Mouse (Mus musculus) intestine, embryonic 16.5 days (tissue): ENCODE measurements around the gene Ccdc155. TPM values are rescaled to one million over a fixed set of nuclear protein-coding genes. Genes with fewer than 3 reads are reported as not detected.

ENCODE experiments used
- ATAC-seq: fragments of 200-750 bp; cut with Nextera tagmentation; 2 replicates; pipeline ENCODE4 v1.8.0; 2017; ENCODE audit warnings: moderate TSS enrichment, moderate library complexity
- H3K27ac ChIP-seq: fragments of 300-500 bp; sonication (generic); 2 replicates; pipeline ENCODE4 v1.5.1; 2014; ENCODE audit warnings: mild to moderate bottlenecking, low read length
- H3K27me3 ChIP-seq: fragments of 300-500 bp; sonication (generic); replicated peaks from 2 replicates; pipeline ENCODE4 v1.6.1; 2014; ENCODE audit warnings: low read length, control low read depth, mixed read lengths; ENCODE audit not compliant: control insufficient read depth, insufficient read depth
- H3K36me3 ChIP-seq: fragments of 300-500 bp; sonication (generic); 2 replicates; pipeline ENCODE4 v1.6.1; 2014; ENCODE audit warnings: low read length, control low read depth; ENCODE audit not compliant: control insufficient read depth, insufficient read depth
- H3K4me1 ChIP-seq: fragments of 300-500 bp; sonication (generic); 2 replicates; pipeline ENCODE4 v1.6.1; 2014; ENCODE audit warnings: low read length, control low read depth, mixed read lengths; ENCODE audit not compliant: control insufficient read depth, insufficient read depth
- H3K4me2 ChIP-seq: fragments of 300-500 bp; sonication (generic); 2 replicates; pipeline ENCODE4 v1.6.1; 2014; ENCODE audit warnings: low read depth, low read length, control low read depth
- H3K4me3 ChIP-seq: fragments of 300-500 bp; sonication (generic); 2 replicates; pipeline ENCODE4 v1.5.1; 2014; ENCODE audit warnings: mild to moderate bottlenecking, low read length
- H3K9ac ChIP-seq: fragments of 300-500 bp; sonication (generic); 2 replicates; pipeline ENCODE4 v1.6.1; 2014; ENCODE audit warnings: low read depth, low read length
- H3K9me3 ChIP-seq: fragments of 300-500 bp; sonication (generic); 2 replicates; pipeline ENCODE4 v1.6.1; 2016; ENCODE audit warnings: low read length, control low read depth; ENCODE audit not compliant: control insufficient read depth
- WGBS: fragments of 180-500 bp; shearing (Covaris S2); extraction: QIAGEN DNeasy Blood & Tissue Kit; methylation state at CpG from one replicate; pipeline ENCODE4 v1.1.7; 2014; 5-methylcytosine and 5-hydroxymethylcytosine counted together
- microRNA-seq: library from miRNA; unstranded; fragments of <30 nt; microRNA quantifications from one replicate; pipeline ENCODE4, GENCODE M21; 2016
- polyA plus RNA-seq: library from polyadenylated mRNA; unstranded; fragments of >200 nt; fragmentation: Nextera tagmentation; extraction: Ambion mirVana; gene quantifications from 2 replicates; pipeline ENCODE4 v1.2.1, GENCODE M21; 2015

Gene Ccdc155
- polyA plus RNA-seq, 1 experiment from 2014 or later, result 0.44 TPM

DNA sequence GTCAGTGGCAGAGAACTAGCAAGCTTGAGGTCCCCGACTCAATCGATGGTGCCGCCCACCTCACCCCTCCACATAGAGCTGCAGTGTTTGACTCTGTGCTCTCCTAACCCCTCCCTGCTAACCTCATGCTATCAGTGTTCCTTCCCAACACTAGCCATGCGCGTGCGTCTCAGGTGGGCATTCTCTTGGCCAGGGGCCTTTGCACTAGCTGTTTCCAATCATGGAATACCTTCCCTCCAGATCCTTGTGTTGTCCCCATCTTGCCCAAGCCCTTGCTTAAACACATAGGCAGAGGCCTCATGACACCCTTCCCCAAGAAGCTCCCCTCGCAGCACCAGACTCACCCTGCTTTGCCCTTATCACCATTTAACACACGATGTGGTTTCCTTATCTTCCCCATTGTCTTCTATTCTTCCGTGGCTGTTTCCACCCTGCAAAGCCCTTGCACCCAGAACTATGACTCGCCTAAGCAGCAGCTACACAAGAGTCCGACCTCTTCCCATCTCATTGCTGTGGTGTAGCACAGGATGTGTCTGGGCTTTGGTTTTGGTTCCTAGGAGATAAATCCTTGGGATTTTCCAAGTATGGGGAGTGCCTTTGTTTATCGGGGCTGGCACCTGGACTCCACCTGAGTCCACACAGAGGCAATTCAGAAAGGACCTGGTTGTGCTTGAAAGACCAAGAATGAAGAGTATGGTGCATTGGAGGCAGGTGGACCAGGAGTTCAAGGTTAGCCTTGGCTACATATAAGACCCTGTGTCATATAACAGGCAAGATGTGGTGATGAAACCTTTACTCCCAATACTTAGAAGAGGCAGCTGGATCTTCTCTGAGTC, 67.3 kb downstream of the Ccdc155 start:
- Histone ChIP-seq H3K36me3 (no peaks in the 10 kb centered on the region; the same call in 1 of the 2 replicates), H3K4me3 (no peak overlapping the region), H3K27me3 (no peaks in the 10 kb centered on the region), H3K27ac (no peak overlapping the region), H3K9ac (no peak overlapping the region), H3K4me2 (no peak overlapping the region), H3K9me3 (peaks cover 3% of the 10 kb centered on the region; the same call in 1 of the 2 replicates), H3K4me1 (peaks cover 3% of the 10 kb centered on the region; the same call in 1 of the 2 replicates)
- 72% methylated on average over 12 of the region's 12 CpGs for WGBS
- no peak for ATAC-seq

GRCm38 (mm10) chr7:45135993-45136567, 68.6 kb downstream of the Ccdc155 start, which contains the start of the genes Gm45713 and Flt3l:
Gm45713 (minus strand) TSS chr7:45136231.
Flt3l (minus strand) TSS chr7:45136432.
- Histone ChIP-seq H3K4me1 (peaks cover 3% of the 10 kb centered on the region; the same call in 1 of the 2 replicates), H3K9me3 (peaks cover 3% of the 10 kb centered on the region; the same call in 1 of the 2 replicates), H3K27ac (no peak within 1 kb of the TSS), H3K4me3 (peak within 1 kb of the TSS; percentile 74), H3K36me3 (no peaks in the 10 kb centered on the region), H3K9ac (peak within 1 kb of the TSS; percentile 81), H3K4me2 (peak within 1 kb of the TSS; percentile 79), H3K27me3 (no peaks in the 10 kb centered on the region)
- ATAC-seq, result peak; percentile 88
- WGBS, result 2% methylated on average over 29 of the region's 29 CpGs

DNA sequence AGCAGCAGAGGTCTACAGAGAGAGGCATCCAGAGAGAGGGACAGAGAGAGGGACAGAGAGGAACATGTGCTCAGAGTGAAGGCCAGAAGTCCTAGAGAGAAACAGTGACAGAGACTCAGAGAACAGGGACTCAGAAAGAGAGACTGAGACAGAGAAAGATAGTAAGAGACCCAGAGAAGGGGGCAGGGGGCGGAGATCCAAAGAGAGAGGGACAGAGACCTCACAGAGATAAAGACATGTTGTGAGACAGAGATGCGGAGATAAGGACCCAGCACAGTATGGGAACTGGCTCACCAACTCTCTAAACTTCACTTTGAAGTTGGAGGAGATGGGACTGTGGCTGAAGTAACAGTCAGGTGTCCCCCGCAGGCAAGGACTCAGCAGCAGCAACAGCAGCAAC, 69.3 kb downstream of the Ccdc155 start:
- Histone ChIP-seq H3K4me2 (peak overlapping the region; percentile 79; the same call in 1 of the 2 replicates), H3K27me3 (no peaks in the 10 kb centered on the region), H3K36me3 (no peaks in the 10 kb centered on the region), H3K27ac (no peak overlapping the region), H3K4me3 (peak overlapping the region; percentile 74), H3K9ac (no peak overlapping the region), H3K4me1 (peaks cover 3% of the 10 kb centered on the region; the same call in 1 of the 2 replicates), H3K9me3 (peaks cover 3% of the 10 kb centered on the region; the same call in 1 of the 2 replicates)
- ATAC-seq, result no peak
- WGBS, result 87% methylated on average over 3 of the region's 3 CpGs

- H3K9ac ChIP-seq, result no peak overlapping the region
- H3K36me3 ChIP-seq, result no peaks in the 10 kb centered on the region
- peaks cover 3% of the 10 kb centered on the region; the same call in 1 of the 2 replicates for H3K9me3 ChIP-seq
- ATAC-seq, result 0 out of 2 replicates have a peak, but pooled peaks have one; percentile 21
- 14% methylated on average over 12 of the region's 12 CpGs for WGBS
- no peak overlapping the region for H3K4me2 ChIP-seq
- no peak overlapping the region for H3K27ac ChIP-seq
- H3K4me3 ChIP-seq, result no peak overlapping the region
- no peaks in the 10 kb centered on the region for H3K27me3 ChIP-seq
- peaks cover 6% of the 10 kb centered on the region; the same call in 1 of the 2 replicates for H3K4me1 ChIP-seq
Observed at GRCm38 (mm10) chr7:45134544-45135026, 70.1 kb downstream of the Ccdc155 start.

Small RNAs within 50 kb of the gene (microRNA-seq; reads per million reads assigned to microRNA genes)
- gene Mir7055, result not detected

Other genes starting within 250 kb of the Ccdc155 start
- gene Cpt1c, start 230.0 kb downstream of the Ccdc155 start, polyA plus RNA-seq, result 14.0 and 14.2 TPM in 2 replicates
- 363 and 439 TPM in 2 replicates for gene Prmt1, start 218.3 kb downstream of the Ccdc155 start, polyA plus RNA-seq
- gene Irf3, start 207.2 kb downstream of the Ccdc155 start, polyA plus RNA-seq, result 96.1 and 115 TPM in 2 replicates
- 33.0 and 36.9 TPM in 2 replicates for gene Bcl2l12, start 206.2 kb downstream of the Ccdc155 start, polyA plus RNA-seq
- 20.1 and 23.2 TPM in 2 replicates for gene Scaf1, start 188.5 kb downstream of the Ccdc155 start, polyA plus RNA-seq
- gene Rras, start 186.9 kb downstream of the Ccdc155 start, polyA plus RNA-seq, result 61.4 and 62.6 TPM in 2 replicates
- 6.3 and 6.4 TPM in 2 replicates for gene Prr12, start 152.0 kb downstream of the Ccdc155 start, polyA plus RNA-seq
- gene Nosip, start 142.5 kb downstream of the Ccdc155 start, polyA plus RNA-seq, result 54.0 and 56.0 TPM in 2 replicates
- 38.3 and 40.4 TPM in 2 replicates for gene Prrg2, start 142.2 kb downstream of the Ccdc155 start, polyA plus RNA-seq
- 237 and 260 TPM in 2 replicates for gene Rcn3, start 112.7 kb downstream of the Ccdc155 start, polyA plus RNA-seq
- 334 and 458 TPM in 2 replicates for gene Fcgrt, start 101.0 kb downstream of the Ccdc155 start, polyA plus RNA-seq
- 1,613 and 1,701 TPM in 2 replicates for gene Rps11, start 80.5 kb downstream of the Ccdc155 start, polyA plus RNA-seq
- 1,233 and 1,311 TPM in 2 replicates for gene Rpl13a, start 76.1 kb downstream of the Ccdc155 start, polyA plus RNA-seq
- 0.20 TPM in 1 of 2 replicates, not detected in the other for gene Gm45713, start 68.7 kb downstream of the Ccdc155 start, polyA plus RNA-seq
- 2.2 and 2.5 TPM in 2 replicates for gene Flt3l, start 68.5 kb downstream of the Ccdc155 start, polyA plus RNA-seq
- gene Pih1d1, start 50.6 kb downstream of the Ccdc155 start, polyA plus RNA-seq, result 90.9 and 96.5 TPM in 2 replicates
- 106 and 110 TPM in 2 replicates for gene Aldh16a1, start 50.3 kb downstream of the Ccdc155 start, polyA plus RNA-seq
- gene Slc17a7, start 40.9 kb downstream of the Ccdc155 start, polyA plus RNA-seq, result 0.13 TPM in 1 of 2 replicates, not detected in the other
- not detected in 2 replicates for gene Gfy, start 25.3 kb downstream of the Ccdc155 start, polyA plus RNA-seq
- gene Pth2, start 23.9 kb downstream of the Ccdc155 start, polyA plus RNA-seq, result not detected in 2 replicates
- 0.86 and 1.3 TPM in 2 replicates for gene Dkkl1, start 7.3 kb upstream of the Ccdc155 start, polyA plus RNA-seq
- gene Tead2, start 10.9 kb upstream of the Ccdc155 start, polyA plus RNA-seq, result 69.6 and 82.1 TPM in 2 replicates
- 4.2 and 5.0 TPM in 2 replicates for gene Cd37, start 34.2 kb upstream of the Ccdc155 start, polyA plus RNA-seq
- gene Slc6a16, start 36.2 kb upstream of the Ccdc155 start, polyA plus RNA-seq, result not detected in 2 replicates
- gene Slc6a21, start 72.6 kb upstream of the Ccdc155 start, polyA plus RNA-seq, result not detected in 2 replicates
- gene Trpm4, start 128.9 kb upstream of the Ccdc155 start, polyA plus RNA-seq, result 33.4 and 36.3 TPM in 2 replicates
- 0.86 and 1.4 TPM in 2 replicates for gene Hrc, start 130.4 kb upstream of the Ccdc155 start, polyA plus RNA-seq
- gene Ppfia3, start 162.1 kb upstream of the Ccdc155 start, polyA plus RNA-seq, result 10.3 and 12.0 TPM in 2 replicates
- gene Lin7b, start 165.7 kb upstream of the Ccdc155 start, polyA plus RNA-seq, result 1.2 and 2.7 TPM in 2 replicates
- 139 and 150 TPM in 2 replicates for gene Snrnp70, start 190.8 kb upstream of the Ccdc155 start, polyA plus RNA-seq
- gene Kcna7, start 200.8 kb upstream of the Ccdc155 start, polyA plus RNA-seq, result 0.11 TPM in 1 of 2 replicates, not detected in the other
- gene Ntf5, start 208.8 kb upstream of the Ccdc155 start, polyA plus RNA-seq, result 1.4 and 1.8 TPM in 2 replicates
- 0.28 TPM in 1 of 2 replicates, not detected in the other for gene Lhb, start 215.9 kb upstream of the Ccdc155 start, polyA plus RNA-seq
- 49.4 and 53.1 TPM in 2 replicates for gene Gys1, start 230.0 kb upstream of the Ccdc155 start, polyA plus RNA-seq
- gene Ruvbl2, start 233.2 kb upstream of the Ccdc155 start, polyA plus RNA-seq, result 121 and 134 TPM in 2 replicates